Mouse (Mus musculus): ENCODE measurements around the gene Rdh16. TPM values are rescaled to one million over a fixed set of nuclear protein-coding genes. Genes with fewer than 3 reads are reported as not detected.
"Not testable (repeated sequence)": the region's sequence is repeated elsewhere in the genome, so short reads cannot be mapped to it uniquely, and the experiment has no call there.

Rdh16 gene
- polyA plus RNA-seq, 1 experiment from 2014 or later = not detected

- Histone ChIP-seq H3K36me3 (no peaks in the 10 kb centered on the region), H3K9me3 (no peaks in the 10 kb centered on the region), H3K4me1 (no peaks in the 10 kb centered on the region), H3K27ac (no peak overlapping the region), H3K9ac (no peak overlapping the region), H3K27me3 (replicated peaks) (no peaks in the 10 kb centered on the region), H3K4me3 (replicated peaks) (no peak overlapping the region), H3K4me2 (no peak overlapping the region)
- WGBS = 86% methylated on average over 2 of the region's 2 CpGs
- ATAC-seq (ENCODE audit: insufficient read depth, low FRiP score, low read depth) = no peak
Measured at GRCm38 (mm10) chr10:127838539-127838938, 37.6 kb downstream of the Rdh16 start.

GRCm38 (mm10) chr10:127840776-127841175 lies 39.8 kb downstream of the Rdh16 start:
- H3K4me1 ChIP-seq = no peaks in the 10 kb centered on the region
- H3K36me3 ChIP-seq = no peaks in the 10 kb centered on the region
- H3K4me3 ChIP-seq (replicated peaks) = no peak overlapping the region
- H3K4me2 ChIP-seq = no peak overlapping the region
- no peak overlapping the region for H3K9ac ChIP-seq
- no peaks in the 10 kb centered on the region for H3K27me3 ChIP-seq (replicated peaks)
- H3K27ac ChIP-seq = no peak overlapping the region
- no peaks in the 10 kb centered on the region for H3K9me3 ChIP-seq
- no peak for ATAC-seq (ENCODE audit: insufficient read depth, low FRiP score, low read depth)
- 74% methylated on average over 2 of the region's 2 CpGs for WGBS

- H3K4me3 ChIP-seq (replicated peaks); H3K4me2 ChIP-seq; H3K36me3 ChIP-seq; H3K9me3 ChIP-seq; H3K9ac ChIP-seq; ATAC-seq (ENCODE audit: insufficient read depth, low FRiP score, low read depth); H3K4me1 ChIP-seq; H3K27ac ChIP-seq; H3K27me3 ChIP-seq (replicated peaks): not testable (repeated sequence)
- 87% methylated on average over 5 of the region's 5 CpGs for WGBS
Measured at GRCm38 (mm10) chr10:127845945-127846344, 45.0 kb downstream of the Rdh16 start.

GRCm38 (mm10) chr10:127848089-127848488 lies 47.1 kb downstream of the Rdh16 start:
- H3K4me3 ChIP-seq (replicated peaks) = no peak overlapping the region
- ATAC-seq (ENCODE audit: insufficient read depth, low FRiP score, low read depth) = no peak
- no peaks in the 10 kb centered on the region for H3K4me1 ChIP-seq
- H3K36me3 ChIP-seq = no peaks in the 10 kb centered on the region
- no peak overlapping the region for H3K27ac ChIP-seq
- H3K4me2 ChIP-seq = no peak overlapping the region
- WGBS = 74% methylated on average over 1 of the region's 1 CpGs
- H3K9ac ChIP-seq = no peak overlapping the region
- no peaks in the 10 kb centered on the region for H3K9me3 ChIP-seq
- no peaks in the 10 kb centered on the region for H3K27me3 ChIP-seq (replicated peaks)

GRCm38 (mm10) chr10:127849628-127850027 lies 48.7 kb downstream of the Rdh16 start, which contains the start of gene Rdh19:
Rdh19 (plus strand) TSS chr10:127849928.
- no peak within 1 kb of the TSS for H3K27ac ChIP-seq

DNA sequence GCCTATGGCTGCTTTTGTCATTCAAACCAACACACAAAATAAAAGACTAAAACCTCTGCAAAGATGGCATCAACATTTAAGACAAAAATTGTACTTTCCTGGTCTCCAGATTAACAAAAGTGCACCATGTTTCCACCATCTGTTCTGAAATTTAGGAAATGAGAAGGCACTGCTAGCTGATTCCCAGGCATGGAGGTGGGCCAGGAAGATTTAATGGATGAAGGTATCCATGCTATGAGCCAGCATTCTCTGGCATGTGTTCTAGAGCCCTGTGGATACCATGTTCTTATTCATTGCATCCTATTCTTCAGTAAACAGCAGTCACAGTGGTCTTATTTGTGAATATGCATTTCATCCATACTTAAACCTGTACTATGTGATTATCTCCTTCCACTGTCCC lies 55.4 kb downstream of the Rdh16 start:
- Histone ChIP-seq H3K36me3 (no peaks in the 10 kb centered on the region), H3K9me3 (no peaks in the 10 kb centered on the region), H3K4me2 (no peak overlapping the region), H3K27me3 (replicated peaks) (no peaks in the 10 kb centered on the region), H3K27ac (no peak overlapping the region), H3K4me3 (replicated peaks) (no peak overlapping the region), H3K9ac (no peak overlapping the region), H3K4me1 (no peaks in the 10 kb centered on the region)
- ATAC-seq (ENCODE audit: insufficient read depth, low FRiP score, low read depth) = no peak

More at GRCm38 (mm10) chr10:127849628-127850027, 48.7 kb downstream of the Rdh16 start, which contains the start of gene Rdh19:
- Histone ChIP-seq H3K9ac (no peak within 1 kb of the TSS), H3K36me3 (no peaks in the 10 kb centered on the region), H3K9me3 (no peaks in the 10 kb centered on the region), H3K27me3 (replicated peaks) (no peaks in the 10 kb centered on the region), H3K4me2 (no peak within 1 kb of the TSS), H3K4me1 (no peaks in the 10 kb centered on the region), H3K4me3 (replicated peaks) (no peak within 1 kb of the TSS)
- WGBS = 33% methylated on average over 1 of the region's 1 CpGs
- ATAC-seq (ENCODE audit: insufficient read depth, low FRiP score, low read depth) = no peak

DNA sequence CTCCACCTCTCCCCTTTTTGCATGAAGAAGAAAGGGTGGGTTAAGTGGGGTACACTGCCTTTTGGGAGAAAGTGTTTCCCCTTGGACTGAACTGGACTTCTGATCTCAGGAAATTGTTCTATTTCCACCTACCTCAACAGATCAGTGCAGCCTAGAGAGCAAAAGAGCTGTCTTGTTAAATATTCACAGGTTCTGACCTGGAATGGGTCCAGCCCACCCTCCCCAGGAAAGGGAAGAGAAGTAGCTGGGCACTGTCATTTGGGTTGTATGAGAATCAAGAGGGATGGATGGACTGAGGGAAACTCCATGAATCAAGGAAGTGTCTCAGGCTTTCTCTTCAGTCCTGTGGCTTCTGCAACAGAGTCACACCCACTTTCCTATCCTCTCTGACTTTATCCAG lies 64.0 kb downstream of the Rdh16 start:
- no peak overlapping the region for H3K27ac ChIP-seq
- no peaks in the 10 kb centered on the region for H3K27me3 ChIP-seq (replicated peaks)
- no peaks in the 10 kb centered on the region for H3K9me3 ChIP-seq
- no peak overlapping the region for H3K4me2 ChIP-seq
- H3K4me1 ChIP-seq = no peaks in the 10 kb centered on the region
- no peak for ATAC-seq (ENCODE audit: insufficient read depth, low FRiP score, low read depth)
- H3K4me3 ChIP-seq (replicated peaks) = no peak overlapping the region
- no peaks in the 10 kb centered on the region for H3K36me3 ChIP-seq
- H3K9ac ChIP-seq = no peak overlapping the region

DNA sequence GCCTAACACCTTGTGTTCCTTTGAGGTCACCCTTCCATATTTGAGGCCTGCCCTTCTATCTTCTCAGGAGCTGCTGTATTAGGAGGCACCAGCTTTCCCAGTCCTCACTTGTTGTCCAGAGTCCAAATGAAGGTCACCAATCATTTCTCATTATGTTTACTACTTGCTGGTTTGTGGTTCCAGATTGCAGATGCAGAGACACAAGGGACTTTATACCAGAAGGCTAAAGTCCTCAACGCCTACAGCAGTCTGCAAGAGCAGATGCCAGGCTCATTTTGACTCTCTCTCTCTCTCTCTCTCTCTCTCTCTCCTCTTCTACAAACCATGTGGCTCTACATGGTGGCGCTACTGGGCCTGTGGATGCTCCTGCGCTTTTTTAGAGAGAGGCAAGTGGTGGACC lies 65.3 kb downstream of the Rdh16 start, which contains the start of gene Rdh16f2:
TSS of gene Rdh16f2 (plus strand) at position 243 of the 400 bp plus-strand sequence.
- Histone ChIP-seq H3K9ac (no peak within 1 kb of the TSS), H3K4me3 (replicated peaks) (no peak within 1 kb of the TSS), H3K36me3 (no peaks in the 10 kb centered on the region), H3K4me1 (no peaks in the 10 kb centered on the region), H3K27me3 (replicated peaks) (no peaks in the 10 kb centered on the region), H3K4me2 (no peak within 1 kb of the TSS), H3K9me3 (no peaks in the 10 kb centered on the region), H3K27ac (no peak within 1 kb of the TSS)
- WGBS = 81% methylated on average over 3 of the region's 3 CpGs
- no peak for ATAC-seq (ENCODE audit: insufficient read depth, low FRiP score, low read depth)

GRCm38 (mm10) chr10:127872484-127872883 lies 71.5 kb downstream of the Rdh16 start:
- Histone ChIP-seq H3K27ac (no peak overlapping the region), H3K9ac (no peak overlapping the region), H3K4me2 (no peak overlapping the region), H3K36me3 (no peaks in the 10 kb centered on the region), H3K27me3 (replicated peaks) (no peaks in the 10 kb centered on the region), H3K4me3 (replicated peaks) (no peak overlapping the region), H3K4me1 (no peaks in the 10 kb centered on the region), H3K9me3 (no peaks in the 10 kb centered on the region)
- WGBS = 65% methylated on average over 4 of the region's 4 CpGs
- no peak for ATAC-seq (ENCODE audit: insufficient read depth, low FRiP score, low read depth)

DNA sequence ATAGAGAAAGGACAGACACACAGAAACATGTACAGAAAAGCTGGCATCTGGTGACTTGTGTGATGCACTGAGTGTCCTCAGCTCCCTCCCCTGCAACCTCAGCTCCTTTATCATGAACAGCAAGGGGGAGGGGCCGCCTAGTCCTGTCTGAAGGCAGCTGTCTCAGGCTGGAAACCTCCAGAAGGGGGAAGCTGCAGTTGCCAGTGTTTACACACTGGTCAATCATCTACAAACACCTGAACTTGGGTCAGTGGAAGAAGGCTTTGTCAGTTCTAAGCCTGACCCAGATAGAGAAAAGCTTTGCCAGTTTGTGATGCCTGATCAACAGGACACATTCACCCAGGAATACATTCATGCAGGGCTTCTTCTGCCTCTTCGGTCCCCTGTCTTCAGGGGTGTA lies 76.7 kb downstream of the Rdh16 start:
- no peaks in the 10 kb centered on the region for H3K9me3 ChIP-seq
- WGBS = 15% methylated on average over 2 of the region's 2 CpGs
- ATAC-seq (ENCODE audit: insufficient read depth, low FRiP score, low read depth) = peak; percentile 84
- no peaks in the 10 kb centered on the region for H3K36me3 ChIP-seq
- H3K27me3 ChIP-seq (replicated peaks) = no peaks in the 10 kb centered on the region
- H3K4me1 ChIP-seq = peaks cover 10% of the 10 kb centered on the region; the same call in 1 of the 2 replicates
- peak overlapping the region; percentile 71 for H3K27ac ChIP-seq
- H3K4me3 ChIP-seq (replicated peaks) = no peak overlapping the region
- H3K4me2 ChIP-seq = 0 out of 2 replicates have a peak overlapping the region, but pooled peaks have one; percentile 13
- no peak overlapping the region for H3K9ac ChIP-seq

DNA sequence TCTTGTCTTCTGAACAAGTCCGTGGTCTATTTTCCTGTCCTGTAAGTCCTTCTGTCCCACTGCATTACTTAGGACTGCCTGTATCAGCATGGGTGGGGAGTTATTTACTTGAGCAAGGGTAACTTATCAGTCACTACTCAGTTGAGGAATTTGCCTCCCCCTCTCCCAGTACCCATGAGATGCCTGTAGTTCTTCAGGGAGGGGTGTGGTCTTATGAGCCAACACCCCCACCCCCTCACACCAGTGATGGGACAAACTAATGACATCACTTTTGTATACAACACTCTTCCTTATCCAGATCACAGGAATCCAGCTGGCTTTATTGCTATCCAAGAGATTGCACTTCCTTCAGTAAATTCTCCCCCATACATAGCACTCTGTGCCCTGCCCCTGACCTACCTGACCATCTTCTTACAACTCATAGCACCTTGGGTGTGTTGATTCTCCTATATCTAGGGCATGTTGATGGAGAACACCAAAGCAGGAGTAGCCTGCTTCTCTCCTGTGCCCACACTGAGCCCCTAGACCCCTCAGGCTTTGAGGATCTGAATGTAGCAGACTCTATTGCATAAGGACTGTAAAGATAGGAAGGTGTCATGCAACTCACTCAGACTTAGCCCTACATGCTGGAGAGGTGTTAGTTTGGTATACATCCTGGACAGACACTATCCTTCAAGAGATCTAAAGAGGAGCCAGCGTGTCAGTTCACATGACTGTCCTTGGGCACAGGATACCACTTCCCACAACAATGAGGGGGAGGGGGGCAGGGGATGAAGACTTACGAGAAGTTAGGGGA lies 77.5 kb downstream of the Rdh16 start:
- Histone ChIP-seq H3K36me3 (no peaks in the 10 kb centered on the region), H3K27ac (peak overlapping the region; percentile 71), H3K4me2 (0 out of 2 replicates have a peak overlapping the region, but pooled peaks have one; percentile 13), H3K4me1 (peaks cover 10% of the 10 kb centered on the region; the same call in 1 of the 2 replicates), H3K27me3 (replicated peaks) (no peaks in the 10 kb centered on the region), H3K4me3 (replicated peaks) (no peak overlapping the region), H3K9me3 (no peaks in the 10 kb centered on the region), H3K9ac (no peak overlapping the region)
- ATAC-seq (ENCODE audit: insufficient read depth, low FRiP score, low read depth) = peak; percentile 81
- 48% methylated on average over 3 of the region's 3 CpGs for WGBS

GRCm38 (mm10) chr10:127879155-127879688 lies 78.3 kb downstream of the Rdh16 start:
- H3K9ac ChIP-seq = no peak overlapping the region
- H3K4me1 ChIP-seq = peaks cover 10% of the 10 kb centered on the region; the same call in 1 of the 2 replicates
- 57% methylated on average over 3 of the region's 3 CpGs for WGBS
- H3K4me3 ChIP-seq (replicated peaks) = no peak overlapping the region
- peak overlapping the region; percentile 71 for H3K27ac ChIP-seq
- H3K27me3 ChIP-seq (replicated peaks) = no peaks in the 10 kb centered on the region
- no peaks in the 10 kb centered on the region for H3K36me3 ChIP-seq
- no peak overlapping the region for H3K4me2 ChIP-seq
- ATAC-seq (ENCODE audit: insufficient read depth, low FRiP score, low read depth) = peak; percentile 51
- H3K9me3 ChIP-seq = no peaks in the 10 kb centered on the region
